Mouse (Mus musculus): ENCODE measurements around the gene Gtf2h2. TPM values are rescaled to one million over a fixed set of nuclear protein-coding genes. Genes with fewer than 3 reads are reported as not detected.
"Not testable (repeated sequence)": the region's sequence is repeated elsewhere in the genome, so short reads cannot be mapped to it uniquely, and the experiment has no call there.

The Gtf2h2 gene
- polyA plus RNA-seq, 1 experiment from 2014 or later = 94.4 TPM

DNA sequence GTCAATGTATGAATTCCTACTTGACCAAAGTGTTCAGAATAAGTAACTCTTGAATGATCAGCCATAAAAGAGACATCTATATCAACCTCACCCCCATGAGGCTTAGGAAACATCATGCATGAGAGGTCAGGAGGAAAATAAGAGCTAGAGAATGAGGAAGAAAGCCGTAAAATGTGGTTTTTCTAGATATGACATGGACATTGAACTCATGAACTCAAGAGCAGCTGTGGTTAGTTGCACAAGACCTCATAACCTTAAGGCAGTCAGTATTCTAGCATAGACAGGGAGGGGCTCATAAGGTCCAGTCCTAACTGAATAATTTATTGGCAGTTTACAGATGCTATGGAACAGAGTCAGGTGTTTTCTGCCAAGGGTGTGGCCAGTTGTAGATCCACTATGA is 42.9 kb downstream of the Gtf2h2 start:
- H3K27me3 ChIP-seq (ENCODE audit: control insufficient read depth, insufficient read depth, low read length) = no peaks in the 10 kb centered on the region
- no peaks in the 10 kb centered on the region for H3K4me1 ChIP-seq (ENCODE audit: control insufficient read depth, insufficient read depth, low read length)
- no peak overlapping the region for H3K4me3 ChIP-seq (ENCODE audit: low read length)
- H3K4me2 ChIP-seq (replicated peaks; ENCODE audit: low read depth, low read length) = no peak overlapping the region
- no peak overlapping the region for H3K27ac ChIP-seq (ENCODE audit: low read depth, low read length)
- 76% methylated on average over 1 of the region's 1 CpGs for WGBS
- H3K9me3 ChIP-seq (ENCODE audit: control insufficient read depth, low read length) = no peaks in the 10 kb centered on the region
- H3K36me3 ChIP-seq (ENCODE audit: control insufficient read depth, insufficient read depth, low read length) = no peaks in the 10 kb centered on the region
- H3K9ac ChIP-seq (ENCODE audit: low read depth, low read length) = no peak overlapping the region
- ATAC-seq (ENCODE audit: low FRiP score, low TSS enrichment) = no peak

DNA sequence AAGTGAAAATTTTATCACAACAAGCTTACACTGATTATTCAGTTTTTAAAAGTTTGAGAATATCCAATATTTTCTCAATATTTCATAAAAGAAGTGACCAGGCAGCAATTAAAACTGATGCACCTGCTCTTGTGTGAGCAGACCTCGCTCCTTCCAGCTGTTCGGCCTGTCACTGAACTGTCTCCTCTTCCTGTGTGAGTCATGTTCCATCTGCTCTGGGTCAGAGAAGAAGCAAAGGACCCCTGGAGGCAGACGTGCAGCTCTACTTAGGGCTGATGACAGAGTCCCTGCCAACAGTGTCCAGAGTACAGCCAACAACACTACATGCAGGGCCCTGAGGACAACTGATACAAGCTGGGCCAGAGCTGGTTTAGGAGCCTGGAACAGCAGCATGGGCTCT is 52.3 kb downstream of the Gtf2h2 start:
- no peak overlapping the region for H3K4me3 ChIP-seq (ENCODE audit: low read length)
- no peaks in the 10 kb centered on the region for H3K27me3 ChIP-seq (ENCODE audit: control insufficient read depth, insufficient read depth, low read length)
- H3K4me2 ChIP-seq (replicated peaks; ENCODE audit: low read depth, low read length) = no peak overlapping the region
- ATAC-seq (ENCODE audit: low FRiP score, low TSS enrichment) = no peak
- 72% methylated on average over 3 of the region's 3 CpGs for WGBS
- H3K9ac ChIP-seq (ENCODE audit: low read depth, low read length) = no peak overlapping the region
- H3K9me3 ChIP-seq (ENCODE audit: control insufficient read depth, low read length) = no peaks in the 10 kb centered on the region
- H3K36me3 ChIP-seq (ENCODE audit: control insufficient read depth, insufficient read depth, low read length) = no peaks in the 10 kb centered on the region
- no peaks in the 10 kb centered on the region for H3K4me1 ChIP-seq (ENCODE audit: control insufficient read depth, insufficient read depth, low read length)
- no peak overlapping the region for H3K27ac ChIP-seq (ENCODE audit: low read depth, low read length)

- Histone ChIP-seq H3K9me3 (ENCODE audit: control insufficient read depth, low read length) (no peaks in the 10 kb centered on the region), H3K4me1 (ENCODE audit: control insufficient read depth, insufficient read depth, low read length) (no peaks in the 10 kb centered on the region)
- 53% methylated on average over 1 of the region's 1 CpGs for WGBS
These were observed 53.7 kb downstream of the Gtf2h2 start for GRCm38 (mm10) chr13:100438701-100439100.

DNA sequence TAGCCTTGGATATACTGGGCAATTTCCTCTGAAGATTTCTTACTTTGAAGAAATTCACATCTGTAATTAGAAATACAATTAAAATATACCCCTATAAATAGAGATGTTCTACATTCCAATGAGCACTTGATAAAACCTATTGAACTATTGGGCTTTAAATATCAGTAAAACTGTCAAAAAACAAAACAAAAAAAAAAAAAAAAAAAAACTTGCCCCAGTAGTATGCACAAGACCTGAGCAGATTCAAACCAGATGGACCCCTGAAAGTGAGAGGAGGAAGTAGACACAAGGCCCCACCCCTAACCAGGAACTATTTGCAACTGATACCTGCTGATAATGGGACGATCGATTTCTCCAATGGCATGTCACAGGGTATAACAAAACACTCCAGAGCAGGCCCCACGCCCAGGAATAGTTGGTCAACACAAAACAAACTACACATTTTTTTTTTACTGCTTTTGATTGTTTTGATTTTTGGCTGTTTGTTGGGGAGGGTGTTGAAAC is 55.0 kb downstream of the Gtf2h2 start:
- Histone ChIP-seq H3K4me3 (ENCODE audit: low read length) (no peak overlapping the region), H3K27me3 (ENCODE audit: control insufficient read depth, insufficient read depth, low read length) (no peaks in the 10 kb centered on the region), H3K4me2 (replicated peaks; ENCODE audit: low read depth, low read length) (no peak overlapping the region), H3K4me1 (ENCODE audit: control insufficient read depth, insufficient read depth, low read length) (no peaks in the 10 kb centered on the region), H3K9ac (ENCODE audit: low read depth, low read length) (no peak overlapping the region), H3K9me3 (ENCODE audit: control insufficient read depth, low read length) (no peaks in the 10 kb centered on the region), H3K36me3 (ENCODE audit: control insufficient read depth, insufficient read depth, low read length) (no peaks in the 10 kb centered on the region), H3K27ac (ENCODE audit: low read depth, low read length) (no peak overlapping the region)
- WGBS = 79% methylated on average over 3 of the region's 3 CpGs
- ATAC-seq (ENCODE audit: low FRiP score, low TSS enrichment) = no peak

More at GRCm38 (mm10) chr13:100438701-100439100, 53.7 kb downstream of the Gtf2h2 start:
- Histone ChIP-seq H3K27me3 (ENCODE audit: control insufficient read depth, insufficient read depth, low read length) (no peaks in the 10 kb centered on the region), H3K36me3 (ENCODE audit: control insufficient read depth, insufficient read depth, low read length) (no peaks in the 10 kb centered on the region), H3K4me3 (ENCODE audit: low read length) (no peak overlapping the region), H3K27ac (ENCODE audit: low read depth, low read length) (no peak overlapping the region), H3K9ac (ENCODE audit: low read depth, low read length) (no peak overlapping the region), H3K4me2 (replicated peaks; ENCODE audit: low read depth, low read length) (no peak overlapping the region)
- ATAC-seq (ENCODE audit: low FRiP score, low TSS enrichment) = no peak

DNA sequence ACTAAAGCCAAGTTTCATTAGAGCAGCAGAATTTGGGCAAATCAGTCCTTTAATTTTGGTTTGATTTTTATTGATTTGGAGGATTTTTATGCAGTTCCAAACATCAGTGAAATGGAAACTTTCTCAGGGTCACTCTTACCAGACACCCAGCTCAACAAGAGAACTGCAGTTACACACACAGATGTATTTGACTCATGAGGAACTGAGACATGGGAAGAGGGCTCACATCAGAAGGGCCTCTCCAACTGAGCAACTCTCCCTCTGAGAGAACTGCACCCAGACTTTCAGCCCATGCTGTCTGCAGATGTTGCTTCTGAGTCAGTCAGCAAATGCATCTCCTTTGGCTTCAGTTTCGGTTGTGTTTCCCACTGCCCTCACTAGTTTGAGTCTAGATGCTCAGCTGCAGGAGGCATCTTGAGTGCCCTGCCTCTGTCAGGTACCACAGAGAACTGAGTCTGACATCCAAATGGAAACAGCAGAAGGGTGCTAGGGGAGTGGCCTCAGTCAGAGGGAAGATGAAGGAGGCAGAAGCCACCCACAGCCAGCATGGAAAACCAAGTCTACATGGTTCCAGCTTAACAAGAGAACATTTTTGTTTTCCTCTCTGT is 55.7 kb downstream of the Gtf2h2 start:
- H3K4me2 ChIP-seq (replicated peaks; ENCODE audit: low read depth, low read length); H3K27ac ChIP-seq (ENCODE audit: low read depth, low read length); ATAC-seq (ENCODE audit: low FRiP score, low TSS enrichment); H3K9me3 ChIP-seq (ENCODE audit: control insufficient read depth, low read length); H3K4me3 ChIP-seq (ENCODE audit: low read length); H3K36me3 ChIP-seq (ENCODE audit: control insufficient read depth, insufficient read depth, low read length); H3K9ac ChIP-seq (ENCODE audit: low read depth, low read length); H3K27me3 ChIP-seq (ENCODE audit: control insufficient read depth, insufficient read depth, low read length); H3K4me1 ChIP-seq (ENCODE audit: control insufficient read depth, insufficient read depth, low read length): not testable (repeated sequence)
- WGBS = 80% methylated on average over 1 of the region's 1 CpGs

DNA sequence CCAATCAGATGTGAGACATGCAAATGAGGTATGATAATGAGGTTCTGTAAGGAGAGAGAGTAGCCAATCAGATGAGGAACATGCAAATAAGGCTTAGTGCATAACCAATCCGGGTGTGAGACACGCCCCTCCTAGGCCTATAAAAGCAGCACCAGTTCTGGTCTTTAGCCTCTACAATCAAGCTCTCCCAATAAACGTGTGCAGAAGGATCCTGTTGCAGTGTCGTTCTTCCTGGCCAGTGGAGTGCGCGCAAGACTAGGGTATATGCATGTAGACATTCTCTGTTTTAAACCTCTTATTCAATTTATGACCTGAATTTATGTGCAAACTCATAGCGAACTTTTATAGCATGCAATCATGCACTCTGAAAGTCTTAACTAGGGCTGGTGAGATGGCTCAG is 72.4 kb downstream of the Gtf2h2 start:
- ATAC-seq (ENCODE audit: low FRiP score, low TSS enrichment) = not testable (repeated sequence)

GRCm38 (mm10) chr13:100414428-100414827 is 78.0 kb downstream of the Gtf2h2 start:
- Histone ChIP-seq H3K9me3 (ENCODE audit: control insufficient read depth, low read length) (0 out of 2 replicates have a peak, but pooled peaks cover 2% of the 10 kb centered on the region), H3K4me1 (ENCODE audit: control insufficient read depth, insufficient read depth, low read length) (no peaks in the 10 kb centered on the region), H3K4me3 (ENCODE audit: low read length) (no peak overlapping the region), H3K36me3 (ENCODE audit: control insufficient read depth, insufficient read depth, low read length) (no peaks in the 10 kb centered on the region), H3K4me2 (replicated peaks; ENCODE audit: low read depth, low read length) (no peak overlapping the region), H3K9ac (ENCODE audit: low read depth, low read length) (no peak overlapping the region), H3K27ac (ENCODE audit: low read depth, low read length) (no peak overlapping the region), H3K27me3 (ENCODE audit: control insufficient read depth, insufficient read depth, low read length) (no peaks in the 10 kb centered on the region)
- WGBS = 73% methylated on average over 1 of the region's 1 CpGs
- ATAC-seq (ENCODE audit: low FRiP score, low TSS enrichment) = no peak

More for the DNA sequence above, 72.4 kb downstream of the Gtf2h2 start:
- not testable (repeated sequence) for H3K4me1 ChIP-seq (ENCODE audit: control insufficient read depth, insufficient read depth, low read length); H3K9ac ChIP-seq (ENCODE audit: low read depth, low read length); H3K4me3 ChIP-seq (ENCODE audit: low read length); H3K9me3 ChIP-seq (ENCODE audit: control insufficient read depth, low read length); H3K27me3 ChIP-seq (ENCODE audit: control insufficient read depth, insufficient read depth, low read length); H3K36me3 ChIP-seq (ENCODE audit: control insufficient read depth, insufficient read depth, low read length); H3K4me2 ChIP-seq (replicated peaks; ENCODE audit: low read depth, low read length); H3K27ac ChIP-seq (ENCODE audit: low read depth, low read length)
- WGBS = 89% methylated on average over 7 of the region's 7 CpGs

Other genes starting within 250 kb of the Gtf2h2 start
- 0.43 and 0.46 TPM in 2 replicates for gene Naip5, start 246.3 kb downstream of the Gtf2h2 start, polyA plus RNA-seq (2014; fragmentation: Nextera tagmentation; extraction: Ambion mirVana)
- 0.20 and 0.28 TPM in 2 replicates for gene Naip6, start 174.9 kb downstream of the Gtf2h2 start, polyA plus RNA-seq (2014; fragmentation: Nextera tagmentation; extraction: Ambion mirVana)
- 0.04 TPM in 1 of 2 replicates, not detected in the other for gene Naip1, start 39.7 kb downstream of the Gtf2h2 start, polyA plus RNA-seq (2014; fragmentation: Nextera tagmentation; extraction: Ambion mirVana)
- 15.8 and 32.7 TPM in 2 replicates for gene Ocln, start 60.1 kb upstream of the Gtf2h2 start, polyA plus RNA-seq (2014; fragmentation: Nextera tagmentation; extraction: Ambion mirVana)
- gene Marveld2, start 124.4 kb upstream of the Gtf2h2 start, polyA plus RNA-seq (2014; fragmentation: Nextera tagmentation; extraction: Ambion mirVana) = 12.1 and 18.3 TPM in 2 replicates
- 316 and 390 TPM in 2 replicates for gene Ak6, start 158.4 kb upstream of the Gtf2h2 start, polyA plus RNA-seq (2014; fragmentation: Nextera tagmentation; extraction: Ambion mirVana)
- gene Rad17, start 158.5 kb upstream of the Gtf2h2 start, polyA plus RNA-seq (2014; fragmentation: Nextera tagmentation; extraction: Ambion mirVana) = 22.2 and 26.3 TPM in 2 replicates
- 16.7 and 20.4 TPM in 2 replicates for gene Taf9, start 159.0 kb upstream of the Gtf2h2 start, polyA plus RNA-seq (2014; fragmentation: Nextera tagmentation; extraction: Ambion mirVana)
- 5.5 and 6.8 TPM in 2 replicates for gene Ccdc125, start 177.1 kb upstream of the Gtf2h2 start, polyA plus RNA-seq (2014; fragmentation: Nextera tagmentation; extraction: Ambion mirVana)
- 111 and 112 TPM in 2 replicates for gene Cdk7, start 238.4 kb upstream of the Gtf2h2 start, polyA plus RNA-seq (2014; fragmentation: Nextera tagmentation; extraction: Ambion mirVana)